Mouse (Mus musculus): ENCODE measurements at regions not wholly inside any gene's neighbourhood (a gene's known extent, or its start where the extent isn't known, plus 50 kb on each side); places are given as distances from the start of the nearest gene placed in this dataset.

DNA sequence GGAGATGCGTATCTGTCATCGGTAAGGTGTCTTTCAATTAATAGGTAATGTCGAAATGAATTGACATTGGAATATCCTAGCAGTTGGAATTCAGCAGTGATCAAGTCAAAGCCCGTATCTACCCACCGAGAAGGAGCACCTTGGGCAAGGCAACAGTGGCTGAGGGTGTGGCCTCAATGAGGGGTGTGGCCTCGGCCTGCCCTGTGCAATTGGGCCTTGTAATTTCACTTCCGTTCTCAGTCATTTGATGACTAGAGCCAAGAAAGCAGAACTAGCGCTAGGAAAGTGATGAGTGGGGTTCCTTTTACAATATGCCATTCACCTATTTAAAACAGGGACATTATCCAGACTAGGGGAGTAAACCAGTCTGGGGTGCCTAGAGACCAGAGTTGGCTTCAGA lies 77.6 kb downstream of the Elovl4 start:
- H3K4me3 ChIP-seq, result no peak overlapping the region
- no peaks in the 10 kb centered on the region for H3K27me3 ChIP-seq (ENCODE audit: control insufficient read depth, insufficient read depth, insufficient read length)
- H3K79me2 ChIP-seq (ENCODE audit: control insufficient read depth, insufficient read depth), result no peaks in the 10 kb centered on the region
- TF ChIP-seq POLR2AphosphoS2 (IDR thresholded peaks at IDR 0.05; ENCODE audit: insufficient read length, low read depth) (no peak), TCF3 (IDR thresholded peaks at IDR 0.05; ENCODE audit: insufficient read length, low read depth) (no peak), MYOG (IDR thresholded peaks at IDR 0.05; ENCODE audit: control insufficient read depth in 1 of 3, insufficient read depth in 1 of 3, insufficient read length in 2 of 3, low read depth in 2 of 3) (no peak), REST (IDR thresholded peaks at IDR 0.05; ENCODE audit: insufficient read depth, insufficient read length) (no peak), POLR2A (IDR thresholded peaks at IDR 0.05; ENCODE audit: insufficient read length, low read depth) (no peak), TCF12 (IDR thresholded peaks at IDR 0.05; ENCODE audit: insufficient read depth, poor library complexity, severe bottlenecking) (no peak), MAX (IDR thresholded peaks at IDR 0.05; ENCODE audit: low read depth) (no peak)
- H3K4me2 ChIP-seq (ENCODE audit: low read depth), result no peak overlapping the region
- H3K36me3 ChIP-seq (ENCODE audit: control insufficient read depth, insufficient read depth), result no peaks in the 10 kb centered on the region
- H3ac ChIP-seq (ENCODE audit: control insufficient read depth, insufficient read length), result no peak overlapping the region

GRCm38 (mm10) chr9:83727462-83728189 lies 78.5 kb downstream of the Elovl4 start:
- Histone ChIP-seq H3K79me2 (ENCODE audit: control insufficient read depth, insufficient read depth) (no peaks in the 10 kb centered on the region), H3ac (ENCODE audit: control insufficient read depth, insufficient read length) (no peak overlapping the region), H3K4me3 (no peak overlapping the region), H3K36me3 (ENCODE audit: control insufficient read depth, insufficient read depth) (no peaks in the 10 kb centered on the region), H3K27me3 (ENCODE audit: control insufficient read depth, insufficient read depth, insufficient read length) (peaks cover 5% of the 10 kb centered on the region), H3K4me2 (ENCODE audit: low read depth) (peak overlapping the region; percentile 74)
- TF ChIP-seq MYOG (IDR thresholded peaks at IDR 0.05; ENCODE audit: control insufficient read depth in 1 of 3, insufficient read depth in 1 of 3, insufficient read length in 2 of 3, low read depth in 2 of 3) (no peak), CEBPB (IDR thresholded peaks at IDR 0.05; ENCODE audit: insufficient read depth, poor library complexity, severe bottlenecking) (no peak), TCF12 (IDR thresholded peaks at IDR 0.05; ENCODE audit: insufficient read depth, poor library complexity, severe bottlenecking) (no peak), TCF3 (IDR thresholded peaks at IDR 0.05; ENCODE audit: insufficient read length, low read depth) (no peak), REST (IDR thresholded peaks at IDR 0.05; ENCODE audit: insufficient read depth, insufficient read length) (no peak), MAX (IDR thresholded peaks at IDR 0.05; ENCODE audit: low read depth) (no peak), SRF (IDR thresholded peaks at IDR 0.05; ENCODE audit: control insufficient read depth, insufficient read length, low read depth) (no peak), POLR2AphosphoS2 (IDR thresholded peaks at IDR 0.05; ENCODE audit: insufficient read length, low read depth) (no peak), USF1 (IDR thresholded peaks at IDR 0.05; ENCODE audit: low read depth) (no peak), POLR2A (IDR thresholded peaks at IDR 0.05; ENCODE audit: insufficient read length, low read depth) (no peak), MYOD1 (IDR thresholded peaks at IDR 0.05; ENCODE audit: control insufficient read depth in 1 of 3, insufficient read length in 2 of 3, low read depth in 2 of 3) (no peak), E2F4 (IDR thresholded peaks at IDR 0.05; ENCODE audit: insufficient read depth) (no peak)

GRCm38 (mm10) chr9:83726979-83727378 lies 79.1 kb downstream of the Elovl4 start:
- Histone ChIP-seq H3K4me2 (ENCODE audit: low read depth) (peak overlapping the region; percentile 74), H3K79me2 (ENCODE audit: control insufficient read depth, insufficient read depth) (no peaks in the 10 kb centered on the region), H3K4me3 (no peak overlapping the region), H3K27me3 (ENCODE audit: control insufficient read depth, insufficient read depth, insufficient read length) (peaks cover 7% of the 10 kb centered on the region), H3ac (ENCODE audit: control insufficient read depth, insufficient read length) (no peak overlapping the region), H3K36me3 (ENCODE audit: control insufficient read depth, insufficient read depth) (no peaks in the 10 kb centered on the region)
- no peak for TF ChIP-seq REST (IDR thresholded peaks at IDR 0.05; ENCODE audit: insufficient read depth, insufficient read length)
- no peak for TF ChIP-seq TCF3 (IDR thresholded peaks at IDR 0.05; ENCODE audit: insufficient read length, low read depth)
- no peak for TF ChIP-seq POLR2AphosphoS2 (IDR thresholded peaks at IDR 0.05; ENCODE audit: insufficient read length, low read depth)
- no peak for TF ChIP-seq MYOG (IDR thresholded peaks at IDR 0.05; ENCODE audit: control insufficient read depth in 1 of 3, insufficient read depth in 1 of 3, insufficient read length in 2 of 3, low read depth in 2 of 3)
- no peak for TF ChIP-seq CEBPB (IDR thresholded peaks at IDR 0.05; ENCODE audit: insufficient read depth, poor library complexity, severe bottlenecking)
- TF ChIP-seq USF1 (IDR thresholded peaks at IDR 0.05; ENCODE audit: low read depth), result no peak
- TF ChIP-seq MYOD1 (IDR thresholded peaks at IDR 0.05; ENCODE audit: control insufficient read depth in 1 of 3, insufficient read length in 2 of 3, low read depth in 2 of 3), result no peak
- TF ChIP-seq POLR2A (IDR thresholded peaks at IDR 0.05; ENCODE audit: insufficient read length, low read depth), result no peak
- TF ChIP-seq MAX (IDR thresholded peaks at IDR 0.05; ENCODE audit: low read depth), result no peak
- no peak for TF ChIP-seq SRF (IDR thresholded peaks at IDR 0.05; ENCODE audit: control insufficient read depth, insufficient read length, low read depth)
- TF ChIP-seq E2F4 (IDR thresholded peaks at IDR 0.05; ENCODE audit: insufficient read depth), result no peak
- no peak for TF ChIP-seq TCF12 (IDR thresholded peaks at IDR 0.05; ENCODE audit: insufficient read depth, poor library complexity, severe bottlenecking)

DNA sequence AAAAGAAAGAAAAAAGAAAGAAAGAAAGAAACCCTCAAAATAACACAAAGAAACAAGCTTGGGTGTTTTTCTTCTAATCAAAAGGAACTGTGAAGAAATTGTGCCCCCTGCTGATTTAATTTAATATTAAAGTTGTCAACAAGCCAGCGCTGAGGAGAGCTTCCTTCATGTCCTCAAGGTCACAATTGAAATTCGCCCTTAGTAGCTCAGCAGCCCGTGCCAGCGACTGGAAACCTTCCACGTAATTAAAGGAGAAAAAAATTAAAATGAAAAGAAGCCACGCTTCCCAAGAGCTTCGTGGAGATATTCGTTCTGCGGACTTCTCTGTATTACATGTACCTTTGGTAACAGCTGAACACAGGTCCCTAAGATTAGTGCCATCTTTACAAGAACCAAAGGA lies 80.0 kb downstream of the Elovl4 start:
- Histone ChIP-seq H3K79me2 (ENCODE audit: control insufficient read depth, insufficient read depth) (no peaks in the 10 kb centered on the region), H3K36me3 (ENCODE audit: control insufficient read depth, insufficient read depth) (no peaks in the 10 kb centered on the region), H3K27me3 (ENCODE audit: control insufficient read depth, insufficient read depth, insufficient read length) (peaks cover 7% of the 10 kb centered on the region), H3K4me3 (no peak overlapping the region), H3K4me2 (ENCODE audit: low read depth) (no peak overlapping the region), H3ac (ENCODE audit: control insufficient read depth, insufficient read length) (no peak overlapping the region)
- TF ChIP-seq USF1 (IDR thresholded peaks at IDR 0.05; ENCODE audit: low read depth), result no peak
- TF ChIP-seq SRF (IDR thresholded peaks at IDR 0.05; ENCODE audit: control insufficient read depth, insufficient read length, low read depth), result no peak
- TF ChIP-seq MYOG (IDR thresholded peaks at IDR 0.05; ENCODE audit: control insufficient read depth in 1 of 3, insufficient read depth in 1 of 3, insufficient read length in 2 of 3, low read depth in 2 of 3), result no peak
- TF ChIP-seq MYOD1 (IDR thresholded peaks at IDR 0.05; ENCODE audit: control insufficient read depth in 1 of 3, insufficient read length in 2 of 3, low read depth in 2 of 3), result no peak
- TF ChIP-seq TCF3 (IDR thresholded peaks at IDR 0.05; ENCODE audit: insufficient read length, low read depth), result no peak
- no peak for TF ChIP-seq TCF12 (IDR thresholded peaks at IDR 0.05; ENCODE audit: insufficient read depth, poor library complexity, severe bottlenecking)
- TF ChIP-seq REST (IDR thresholded peaks at IDR 0.05; ENCODE audit: insufficient read depth, insufficient read length), result no peak
- TF ChIP-seq MAX (IDR thresholded peaks at IDR 0.05; ENCODE audit: low read depth), result no peak
- TF ChIP-seq POLR2AphosphoS2 (IDR thresholded peaks at IDR 0.05; ENCODE audit: insufficient read length, low read depth), result no peak
- TF ChIP-seq CEBPB (IDR thresholded peaks at IDR 0.05; ENCODE audit: insufficient read depth, poor library complexity, severe bottlenecking), result no peak
- TF ChIP-seq E2F4 (IDR thresholded peaks at IDR 0.05; ENCODE audit: insufficient read depth), result no peak
- TF ChIP-seq POLR2A (IDR thresholded peaks at IDR 0.05; ENCODE audit: insufficient read length, low read depth), result no peak

All from myocyte (in vitro differentiated cells).